Mouse (Mus musculus): ENCODE measurements around the gene Slc35f3. TPM values are rescaled to one million over a fixed set of nuclear protein-coding genes. Genes with fewer than 3 reads are reported as not detected.
A peak's percentile ranks its signal among the peaks of the same experiment; 100 is the strongest.

Slc35f3 gene
- 1.5 and 1.7 TPM in 2 replicates for polyA plus RNA-seq (2015; fragmentation: Nextera tagmentation; extraction: Ambion mirVana)

DNA sequence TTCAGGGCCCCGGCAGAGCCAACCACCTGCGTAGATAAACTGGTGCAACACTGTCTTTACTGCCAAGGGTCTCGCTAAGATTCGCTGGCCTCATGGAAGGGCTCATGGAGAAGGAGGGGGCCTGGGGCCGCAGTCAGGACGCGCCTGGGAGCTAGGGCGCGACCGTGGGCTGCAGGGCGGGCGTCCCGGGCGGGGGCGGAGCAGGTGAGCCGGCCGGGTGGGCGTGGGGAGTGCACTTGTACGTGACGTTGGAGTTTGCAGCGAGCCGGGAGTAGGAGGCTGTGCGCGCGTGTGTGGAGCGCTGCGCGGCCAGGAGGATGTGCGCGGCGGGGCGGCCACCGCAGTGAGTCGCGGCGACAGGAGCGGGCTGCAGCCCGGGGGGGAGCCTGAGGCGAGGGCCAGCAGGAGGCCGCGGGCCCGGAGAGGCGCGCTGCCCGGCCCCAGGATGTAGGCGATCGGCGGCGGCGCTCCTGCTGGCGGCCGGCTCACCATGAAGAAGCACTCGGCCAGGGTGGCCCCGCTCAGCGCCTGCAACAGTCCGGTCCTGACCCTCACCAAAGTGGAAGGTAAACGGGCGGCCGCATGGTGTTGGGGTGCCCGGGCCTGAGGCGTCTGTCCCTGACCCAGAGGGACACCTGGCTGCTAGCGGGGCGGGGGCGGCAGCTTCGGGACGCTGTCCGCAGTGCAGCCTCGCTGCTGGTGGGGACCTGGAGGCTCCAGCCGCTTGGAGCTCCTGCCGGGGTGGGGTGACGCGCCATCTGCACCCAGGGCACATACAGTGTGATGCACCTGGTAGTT is at the start of gene Slc35f3:
Slc35f3 (plus strand) TSS at position 263 of the 798 bp plus-strand sequence.
- 1% methylated on average over 69 of the region's 72 CpGs for WGBS

DNA sequence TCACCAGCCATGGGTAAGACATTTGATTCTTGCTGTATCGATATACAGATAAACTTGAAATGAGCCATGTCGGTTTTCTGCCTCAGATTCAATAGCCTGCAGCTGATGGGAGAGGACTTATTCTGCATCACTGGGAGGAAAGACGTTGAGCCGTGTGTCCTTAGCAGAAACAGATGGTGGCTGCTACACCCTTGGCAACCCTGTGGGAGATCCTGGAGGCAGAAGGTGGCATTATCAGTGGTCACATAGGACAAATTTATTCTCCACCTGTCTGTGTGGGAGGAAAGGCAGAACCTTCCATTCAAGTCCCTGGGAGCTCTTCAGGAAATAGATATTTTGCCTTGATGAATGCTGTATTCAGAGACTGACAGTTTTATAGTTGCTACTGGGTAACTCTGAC is 47.9 kb upstream of the Slc35f3 start:
- WGBS = 68% methylated on average over 4 of the region's 4 CpGs
- Histone ChIP-seq H3K9me3 (no peaks in the 10 kb centered on the region), H3K36me3 (no peaks in the 10 kb centered on the region), H3K4me2 (replicated peaks) (no peak overlapping the region), H3K27ac (no peak overlapping the region), H3K9ac (no peak overlapping the region), H3K4me3 (no peak overlapping the region), H3K27me3 (peaks cover 2% of the 10 kb centered on the region; the same call in 1 of the 2 replicates), H3K4me1 (no peaks in the 10 kb centered on the region; the same call in 1 of the 2 replicates)
- ATAC-seq (ENCODE audit: low FRiP score, low read depth) = no peak

More for the DNA sequence above, at the start of gene Slc35f3:
- H3K4me3 ChIP-seq = peak within 1 kb of the TSS; percentile 57
- peak; percentile 84 for ATAC-seq (ENCODE audit: low FRiP score, low read depth)
- H3K9ac ChIP-seq = peak within 1 kb of the TSS; percentile 67
- H3K9me3 ChIP-seq = no peaks in the 10 kb centered on the region
- H3K36me3 ChIP-seq = no peaks in the 10 kb centered on the region
- peaks cover 12% of the 10 kb centered on the region for H3K4me1 ChIP-seq
- peaks cover 36% of the 10 kb centered on the region for H3K27me3 ChIP-seq
- H3K4me2 ChIP-seq (replicated peaks) = peak within 1 kb of the TSS; percentile 94
- no peak within 1 kb of the TSS for H3K27ac ChIP-seq

DNA sequence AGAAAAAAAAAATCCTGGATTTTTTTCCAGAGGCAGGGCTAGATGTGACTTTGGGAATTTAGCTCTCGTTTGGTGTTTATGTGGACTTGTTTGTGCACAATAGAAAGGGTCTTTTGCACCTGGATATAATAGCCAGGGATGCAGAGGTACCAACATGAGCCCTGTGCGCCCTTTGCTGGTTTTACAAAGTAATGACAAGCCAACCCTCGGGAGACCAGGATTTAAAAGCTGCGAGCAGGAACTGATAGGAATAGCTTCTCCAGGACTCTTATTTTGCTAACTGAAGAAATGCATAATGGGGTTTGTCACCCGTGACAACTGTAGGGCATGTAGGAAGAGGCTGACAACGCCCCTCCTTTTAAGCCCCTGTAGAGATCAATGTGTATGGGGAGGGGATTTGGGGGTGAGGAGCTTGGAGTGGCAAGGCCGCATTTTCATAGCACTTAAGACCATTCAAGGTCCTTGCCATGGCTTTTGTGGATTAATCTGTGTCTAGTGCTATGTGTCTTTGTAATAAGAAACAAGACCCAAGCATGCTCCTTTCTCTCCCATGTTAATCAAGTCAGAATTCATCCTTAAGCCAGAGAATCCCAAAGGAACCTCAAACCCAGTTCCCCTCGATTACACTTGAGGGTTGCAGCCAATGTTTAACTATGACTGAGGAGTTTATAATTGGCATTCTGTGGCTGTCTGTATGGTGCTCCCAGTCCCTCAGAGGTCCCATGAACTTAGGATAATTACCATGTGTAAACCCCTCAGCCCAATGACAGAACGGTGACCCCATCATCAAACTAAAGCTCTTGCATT is 41.6 kb upstream of the Slc35f3 start:
- H3K27me3 ChIP-seq = peaks cover 31% of the 10 kb centered on the region
- H3K4me2 ChIP-seq (replicated peaks) = no peak overlapping the region
- no peak overlapping the region for H3K27ac ChIP-seq
- no peak for ATAC-seq (ENCODE audit: low FRiP score, low read depth)
- no peaks in the 10 kb centered on the region for H3K9me3 ChIP-seq
- H3K4me3 ChIP-seq = no peak overlapping the region
- H3K4me1 ChIP-seq = no peaks in the 10 kb centered on the region; the same call in 1 of the 2 replicates
- no peaks in the 10 kb centered on the region for H3K36me3 ChIP-seq
- WGBS = 50% methylated on average over 9 of the region's 9 CpGs
- no peak overlapping the region for H3K9ac ChIP-seq

DNA sequence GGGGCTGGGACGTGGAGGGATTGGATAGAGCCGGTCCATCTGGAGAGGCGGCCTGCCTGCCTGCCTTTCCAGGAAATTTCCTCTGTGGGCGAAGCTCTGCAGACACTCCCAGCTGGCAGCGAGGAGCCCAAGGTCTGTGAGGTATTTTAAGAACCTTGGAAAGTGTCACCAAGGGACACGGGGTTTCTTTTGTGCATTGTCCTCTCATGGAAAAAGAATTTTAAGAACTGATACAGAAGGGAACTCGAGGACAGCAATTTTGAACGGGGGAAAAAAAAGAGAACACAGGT is 41.0 kb upstream of the Slc35f3 start:
- ATAC-seq (ENCODE audit: low FRiP score, low read depth) = no peak
- H3K4me2 ChIP-seq (replicated peaks) = no peak overlapping the region
- WGBS = 62% methylated on average over 8 of the region's 8 CpGs

DNA sequence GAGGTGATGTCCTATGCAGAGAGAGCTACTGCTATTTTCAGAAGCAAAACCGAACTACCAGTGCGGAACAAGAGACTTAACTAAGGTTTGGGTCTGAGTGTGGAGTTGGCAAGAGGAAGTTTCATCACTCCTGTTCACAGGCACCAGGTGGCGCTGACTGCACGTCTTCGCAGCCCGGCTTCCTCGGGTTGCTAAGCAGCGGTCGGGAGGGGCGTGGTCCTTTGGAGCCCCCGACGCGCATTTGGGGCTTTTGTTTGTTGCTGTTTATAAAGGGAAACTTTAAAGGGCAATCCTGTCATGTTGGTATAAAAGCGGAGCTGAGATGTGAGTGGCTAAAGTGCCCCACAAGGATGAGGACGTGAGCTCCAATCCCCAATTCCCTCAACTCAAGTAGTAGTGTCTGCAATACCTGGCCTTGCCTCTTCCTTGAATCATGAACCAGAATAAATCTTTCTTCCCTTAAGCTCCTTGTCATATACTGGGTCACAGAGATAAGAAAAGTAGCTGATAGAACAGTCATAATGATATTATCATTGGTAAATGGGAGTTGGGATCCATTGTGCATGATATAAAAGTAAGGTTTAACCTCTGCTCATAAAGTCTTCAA is 40.1 kb upstream of the Slc35f3 start:
- H3K4me1 ChIP-seq = no peaks in the 10 kb centered on the region
- H3K36me3 ChIP-seq = no peaks in the 10 kb centered on the region
- H3K9ac ChIP-seq = no peak overlapping the region
- ATAC-seq (ENCODE audit: low FRiP score, low read depth) = no peak
- H3K4me3 ChIP-seq = peak overlapping the region; percentile 21; the same call in 1 of the 2 replicates
- H3K9me3 ChIP-seq = no peaks in the 10 kb centered on the region
- peaks cover 31% of the 10 kb centered on the region for H3K27me3 ChIP-seq
- 3% methylated on average over 15 of the region's 15 CpGs for WGBS
- no peak overlapping the region for H3K27ac ChIP-seq
- peak overlapping the region; percentile 56 for H3K4me2 ChIP-seq (replicated peaks)

More for the DNA sequence above, 41.0 kb upstream of the Slc35f3 start:
- Histone ChIP-seq H3K9me3 (no peaks in the 10 kb centered on the region), H3K36me3 (no peaks in the 10 kb centered on the region), H3K4me1 (no peaks in the 10 kb centered on the region), H3K4me3 (no peak overlapping the region), H3K27ac (no peak overlapping the region), H3K9ac (no peak overlapping the region), H3K27me3 (peaks cover 31% of the 10 kb centered on the region)

DNA sequence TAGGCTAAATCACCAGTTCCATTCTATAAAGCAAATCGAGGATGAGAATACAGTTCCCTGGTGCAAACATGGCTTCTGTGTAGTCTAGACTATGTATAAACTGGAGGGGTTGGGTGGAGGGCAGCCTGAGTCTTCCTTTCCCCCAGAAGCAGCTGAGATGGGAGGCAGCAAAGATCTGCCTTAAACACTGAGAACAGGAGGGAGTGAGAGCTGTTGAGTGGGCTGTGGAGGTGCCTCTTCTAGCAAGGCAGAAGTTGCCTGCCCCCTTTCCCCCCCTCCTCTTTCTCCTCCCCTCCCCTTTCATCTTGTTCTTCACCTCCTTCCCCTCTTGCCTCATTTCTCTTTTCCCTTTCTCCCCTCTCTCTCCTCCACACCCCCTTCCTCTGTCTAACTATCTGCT is 33.2 kb upstream of the Slc35f3 start:
- no peaks in the 10 kb centered on the region for H3K27me3 ChIP-seq
- 81% methylated on average over 1 of the region's 1 CpGs for WGBS
- H3K9ac ChIP-seq = no peak overlapping the region
- no peak overlapping the region for H3K4me3 ChIP-seq
- H3K27ac ChIP-seq = no peak overlapping the region
- no peaks in the 10 kb centered on the region for H3K4me1 ChIP-seq
- H3K9me3 ChIP-seq = no peaks in the 10 kb centered on the region
- no peaks in the 10 kb centered on the region for H3K36me3 ChIP-seq
- ATAC-seq (ENCODE audit: low FRiP score, low read depth) = no peak
- H3K4me2 ChIP-seq (replicated peaks) = no peak overlapping the region

DNA sequence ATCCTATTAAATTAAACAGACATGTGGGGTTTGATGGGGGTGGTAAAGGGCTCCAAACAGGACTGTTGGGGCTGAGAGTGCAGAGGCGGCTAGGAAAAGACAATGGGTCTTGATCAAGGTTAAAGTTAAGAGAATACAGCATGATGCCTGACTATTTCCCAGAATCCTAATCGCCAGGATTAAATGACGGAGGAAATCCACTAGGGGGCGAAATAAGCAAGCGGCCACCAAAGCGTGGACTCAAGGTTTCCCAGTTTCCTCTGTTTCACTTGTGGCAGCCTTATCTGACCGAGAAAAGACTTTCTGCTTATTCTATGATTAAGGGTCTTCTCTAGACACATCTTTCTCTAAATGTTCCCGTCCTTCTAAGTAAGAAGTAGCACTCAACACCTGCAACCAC is 31.2 kb upstream of the Slc35f3 start:
- no peaks in the 10 kb centered on the region for H3K27me3 ChIP-seq
- H3K4me2 ChIP-seq (replicated peaks) = no peak overlapping the region
- H3K9me3 ChIP-seq = no peaks in the 10 kb centered on the region
- H3K4me3 ChIP-seq = no peak overlapping the region
- H3K4me1 ChIP-seq = no peaks in the 10 kb centered on the region
- no peak overlapping the region for H3K9ac ChIP-seq
- H3K27ac ChIP-seq = no peak overlapping the region
- ATAC-seq (ENCODE audit: low FRiP score, low read depth) = no peak
- H3K36me3 ChIP-seq = no peaks in the 10 kb centered on the region
- WGBS = 29% methylated on average over 8 of the region's 8 CpGs

DNA sequence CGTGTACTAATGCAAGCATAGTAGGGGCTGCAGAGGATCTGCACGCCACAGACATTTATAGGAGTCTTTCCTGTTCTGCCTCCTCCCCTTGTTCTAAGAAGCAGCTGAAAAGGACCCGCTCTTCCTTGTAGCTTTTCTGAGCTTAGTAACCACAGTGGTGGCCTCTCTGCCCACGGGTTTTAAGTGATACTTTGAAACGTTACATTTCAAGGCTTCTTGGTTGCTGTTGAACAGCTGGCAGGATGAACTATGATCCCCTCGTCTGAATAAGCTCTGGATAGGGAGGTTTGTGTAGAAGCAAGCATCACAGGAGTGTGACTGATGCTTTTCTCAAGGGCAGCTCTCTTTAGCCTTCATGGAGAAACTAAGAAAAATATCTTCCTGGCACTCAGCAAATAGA is 28.6 kb upstream of the Slc35f3 start:
- Histone ChIP-seq H3K4me1 (no peaks in the 10 kb centered on the region), H3K9me3 (no peaks in the 10 kb centered on the region), H3K27me3 (no peaks in the 10 kb centered on the region), H3K9ac (no peak overlapping the region), H3K27ac (no peak overlapping the region), H3K4me2 (replicated peaks) (no peak overlapping the region), H3K36me3 (no peaks in the 10 kb centered on the region), H3K4me3 (no peak overlapping the region)
- ATAC-seq (ENCODE audit: low FRiP score, low read depth) = peak; percentile 28; the same call in 1 of the 2 replicates
- 39% methylated on average over 6 of the region's 6 CpGs for WGBS

DNA sequence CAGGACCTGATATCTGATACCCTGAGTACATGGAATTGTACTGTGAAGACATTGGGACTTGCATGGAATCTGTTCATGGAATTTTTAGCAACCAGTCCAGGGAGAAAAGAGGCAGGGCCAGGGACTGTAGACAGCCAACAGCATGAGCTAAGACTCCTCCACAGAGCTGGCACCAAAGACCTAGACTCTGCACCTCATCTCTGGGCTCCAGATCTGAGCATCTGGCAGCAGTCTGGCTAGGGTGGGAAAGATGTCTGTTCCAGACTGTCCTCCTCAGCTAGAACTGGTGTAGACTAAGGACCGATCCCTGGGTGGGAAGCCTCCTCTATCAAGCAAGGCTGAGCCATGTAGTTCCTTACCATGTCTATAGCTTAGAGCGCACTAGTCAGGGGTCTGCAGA is 25.9 kb upstream of the Slc35f3 start:
- no peak overlapping the region for H3K4me3 ChIP-seq
- no peak overlapping the region for H3K9ac ChIP-seq
- 94% methylated on average over 2 of the region's 2 CpGs for WGBS
- H3K4me1 ChIP-seq = no peaks in the 10 kb centered on the region
- no peak overlapping the region for H3K4me2 ChIP-seq (replicated peaks)
- no peaks in the 10 kb centered on the region for H3K36me3 ChIP-seq
- no peaks in the 10 kb centered on the region for H3K27me3 ChIP-seq
- H3K27ac ChIP-seq = no peak overlapping the region
- ATAC-seq (ENCODE audit: low FRiP score, low read depth) = no peak
- no peaks in the 10 kb centered on the region for H3K9me3 ChIP-seq

DNA sequence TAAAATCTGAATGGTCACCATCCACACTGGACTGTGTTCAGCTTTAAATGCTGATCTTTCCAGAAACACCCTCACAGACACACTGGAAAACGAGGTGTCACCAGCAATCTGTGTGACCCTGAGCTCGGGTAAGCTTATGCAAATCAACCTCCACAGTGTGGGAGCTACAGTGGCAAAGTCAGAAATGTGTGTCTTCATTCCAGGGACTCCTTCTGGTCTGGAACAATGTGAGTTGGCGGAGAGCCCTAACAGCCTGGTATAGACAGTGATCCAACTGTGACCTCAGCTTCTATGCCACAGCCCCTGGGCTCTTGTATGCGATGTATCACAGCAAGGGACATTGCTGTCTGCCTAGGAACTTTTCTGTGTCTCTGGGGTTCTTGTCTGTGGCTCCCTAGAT is 25.3 kb upstream of the Slc35f3 start:
- no peak for ATAC-seq (ENCODE audit: low FRiP score, low read depth)
- Histone ChIP-seq H3K27ac (no peak overlapping the region), H3K4me3 (no peak overlapping the region), H3K4me1 (no peaks in the 10 kb centered on the region), H3K4me2 (replicated peaks) (no peak overlapping the region), H3K9ac (no peak overlapping the region), H3K9me3 (no peaks in the 10 kb centered on the region), H3K27me3 (no peaks in the 10 kb centered on the region), H3K36me3 (no peaks in the 10 kb centered on the region)
- WGBS = 69% methylated on average over 4 of the region's 4 CpGs

DNA sequence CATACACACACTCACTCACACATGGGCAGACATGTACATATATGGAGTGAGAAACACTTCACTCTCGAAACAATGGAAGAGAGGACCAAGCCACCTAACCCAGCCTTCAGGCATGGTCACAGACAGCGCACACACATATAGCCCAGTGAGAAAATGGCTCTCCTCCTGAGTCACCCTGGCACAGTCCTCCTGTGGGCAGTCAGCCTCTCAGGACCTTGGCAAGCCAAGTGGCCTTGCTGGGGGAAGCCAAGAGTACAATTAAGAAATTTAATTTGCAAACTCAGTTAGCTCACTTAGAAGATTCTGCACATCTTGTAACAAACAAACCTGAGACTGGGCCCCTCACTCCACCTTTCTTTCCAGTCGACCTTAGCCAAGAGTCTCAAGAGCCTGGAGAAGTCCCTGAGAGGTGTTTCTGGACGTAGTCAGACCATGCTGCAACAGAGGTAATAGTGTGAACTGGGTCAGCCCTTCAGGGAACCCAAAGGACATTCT is 23.4 kb upstream of the Slc35f3 start:
- H3K36me3 ChIP-seq = no peaks in the 10 kb centered on the region
- no peak overlapping the region for H3K27ac ChIP-seq
- no peak for ATAC-seq (ENCODE audit: low FRiP score, low read depth)
- no peak overlapping the region for H3K9ac ChIP-seq
- no peak overlapping the region for H3K4me3 ChIP-seq
- H3K27me3 ChIP-seq = 0 out of 2 replicates have a peak, but pooled peaks cover under 1% of the 10 kb centered on the region
- H3K4me2 ChIP-seq (replicated peaks) = no peak overlapping the region
- H3K9me3 ChIP-seq = no peaks in the 10 kb centered on the region
- no peaks in the 10 kb centered on the region for H3K4me1 ChIP-seq
- WGBS = 66% methylated on average over 4 of the region's 4 CpGs

DNA sequence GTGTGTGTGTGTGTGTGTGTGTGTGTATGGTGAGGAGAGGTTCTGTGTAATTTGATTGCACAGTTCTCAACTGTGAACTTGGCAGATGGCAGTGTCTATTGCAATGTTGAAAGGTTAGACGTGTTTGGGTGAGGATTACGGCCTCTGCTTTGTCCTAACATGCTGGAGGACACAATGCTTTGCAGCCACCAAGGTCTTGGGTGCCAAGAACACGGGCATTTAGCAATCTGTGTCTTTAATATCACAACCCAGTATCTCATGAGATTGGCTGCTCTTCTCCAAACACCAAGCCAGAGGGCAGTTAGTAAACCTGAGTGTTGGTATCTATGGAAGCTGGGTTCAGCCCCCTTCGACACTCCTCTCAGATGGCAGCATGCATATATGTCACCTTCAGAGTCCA is 22.5 kb upstream of the Slc35f3 start:
- WGBS = 74% methylated on average over 4 of the region's 4 CpGs
- H3K27me3 ChIP-seq = peaks cover 5% of the 10 kb centered on the region; the same call in 1 of the 2 replicates
- no peaks in the 10 kb centered on the region for H3K4me1 ChIP-seq
- H3K27ac ChIP-seq = no peak overlapping the region
- H3K4me3 ChIP-seq = no peak overlapping the region
- H3K9ac ChIP-seq = no peak overlapping the region
- no peak for ATAC-seq (ENCODE audit: low FRiP score, low read depth)
- H3K4me2 ChIP-seq (replicated peaks) = no peak overlapping the region
- H3K36me3 ChIP-seq = no peaks in the 10 kb centered on the region
- no peaks in the 10 kb centered on the region for H3K9me3 ChIP-seq
